Mouse (Mus musculus) v-Abl transformed pro-B cells (cell line): ENCODE results near the gene Ssmem1.

Experiments used
- in situ Hi-C, 2 experiments: fragments of 400-800 bp; cut with MboI; formaldehyde crosslinking; loops; one replicate each; pipeline ENCODE4 v1.15.1; 2025; ENCODE audit not compliant: unreplicated experiment in 2 of 2

Gene Ssmem1

DNA sequence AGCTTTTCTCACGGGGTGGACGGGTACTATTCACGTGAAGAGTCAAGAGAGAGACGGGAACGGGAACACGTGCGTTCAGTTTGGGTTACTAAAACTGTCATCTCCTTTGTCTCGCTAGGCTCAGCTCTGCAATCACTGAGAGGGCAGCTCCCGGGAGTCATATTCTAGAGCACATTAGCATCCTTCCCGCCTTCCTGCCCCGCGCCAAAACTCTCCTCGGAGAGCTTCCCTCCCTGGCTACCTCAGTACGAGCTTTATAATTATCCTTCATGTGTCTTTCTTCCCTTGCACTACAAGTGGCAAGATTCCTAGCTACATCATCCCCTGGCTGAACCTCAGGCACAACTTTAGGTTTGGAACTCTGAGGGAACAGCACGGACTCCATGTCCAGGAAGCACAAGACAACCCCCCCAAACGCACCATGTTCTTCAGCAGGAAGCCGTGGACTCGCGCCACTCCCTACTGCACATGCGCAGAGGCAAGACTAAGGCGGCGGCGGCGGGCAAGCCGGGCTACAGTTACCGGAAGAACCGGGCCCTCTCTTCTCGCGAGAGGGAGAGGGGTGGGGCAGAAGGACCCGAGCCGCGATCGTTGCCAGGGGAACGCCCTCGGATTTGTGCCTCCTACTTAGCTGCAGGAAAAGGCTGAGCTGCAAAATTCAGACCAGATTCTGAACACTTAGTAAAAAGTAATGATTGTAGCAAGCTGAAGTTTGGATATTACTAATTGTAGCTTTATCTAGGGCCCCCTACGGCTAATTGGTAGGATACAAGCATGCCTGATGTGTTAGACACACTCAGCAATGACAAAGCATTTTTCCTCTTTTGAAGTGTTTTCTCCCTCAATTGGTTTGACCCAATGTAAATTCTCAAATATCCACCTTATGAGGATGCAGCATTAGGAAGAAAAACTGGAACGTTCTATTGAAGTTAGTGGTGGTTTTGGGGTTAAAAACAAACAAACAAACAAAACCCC lies at the start of gene Ssmem1, which contains the start of gene Tmem209:
Gene Ssmem1 (plus strand): TSS at position 585 of the 975 bp plus-strand sequence.
Gene Tmem209 (minus strand): TSS at position 519 of the 975 bp plus-strand sequence.
- in situ Hi-C loops: no loop called here

DNA sequence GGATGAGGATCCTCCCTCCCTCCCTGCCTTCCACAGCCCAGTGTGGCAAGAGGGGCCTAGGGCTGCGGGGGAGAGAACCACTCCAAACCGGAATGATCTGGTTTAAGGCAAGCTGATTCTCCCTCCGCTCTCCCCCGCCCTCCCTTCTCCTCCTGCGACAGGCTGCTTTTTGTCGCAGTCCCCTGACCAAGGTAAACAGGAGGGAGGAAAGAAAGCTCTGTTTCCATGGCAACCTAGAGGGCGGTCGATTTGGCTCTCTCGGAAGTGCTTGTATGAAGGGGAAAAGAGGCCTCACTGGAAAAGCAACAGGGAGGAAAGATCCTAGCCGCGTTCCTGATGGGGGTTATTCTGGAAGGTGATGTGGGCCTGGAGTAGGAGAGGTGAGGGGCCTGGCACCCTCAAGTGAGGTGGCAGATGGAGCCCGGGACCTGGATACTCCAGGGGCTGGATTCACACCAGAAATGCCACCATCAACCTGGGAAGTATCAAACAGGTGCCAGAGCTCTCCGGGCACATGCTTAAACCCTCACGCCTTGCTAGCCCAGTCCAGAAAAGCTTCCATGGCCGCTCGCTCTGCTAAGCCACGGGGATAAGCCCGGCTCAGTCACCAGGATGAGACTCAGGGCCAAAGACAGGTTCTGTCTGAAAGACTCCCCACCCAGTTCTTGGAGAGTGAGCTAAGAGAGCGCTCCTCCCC lies 48.8 kb upstream of the Ssmem1 start:
- in situ Hi-C loops: no loop called here

DNA sequence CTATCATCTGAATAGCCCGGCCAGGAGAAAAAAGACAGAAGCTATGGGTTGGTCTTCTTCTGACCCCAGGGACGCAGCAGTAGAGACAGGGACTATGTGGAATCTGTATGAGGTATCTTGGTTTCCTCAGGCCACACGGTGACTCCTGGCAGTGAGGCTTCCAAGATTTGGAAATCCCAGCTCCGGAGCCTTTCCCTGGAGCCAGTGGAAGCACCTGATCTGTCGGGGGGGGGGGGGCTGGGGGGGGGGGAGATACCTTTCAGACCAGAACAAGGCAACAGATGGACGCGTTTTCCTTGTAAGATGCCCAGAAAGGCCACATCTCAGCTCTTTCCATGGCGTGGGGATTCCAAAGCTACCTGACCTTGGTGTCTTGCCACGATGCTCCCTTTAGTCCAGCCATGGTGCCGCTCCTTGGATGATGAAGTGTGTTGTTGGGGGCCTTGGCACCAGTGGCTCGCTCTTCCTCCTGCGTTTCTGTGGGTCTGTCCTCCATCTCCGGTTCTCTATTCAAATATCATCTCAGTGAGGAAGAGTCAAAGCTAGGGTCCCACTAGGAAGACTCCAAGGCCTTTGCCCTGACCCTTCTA lies 47.8 kb upstream of the Ssmem1 start:
- in situ Hi-C loops: no loop called here

DNA sequence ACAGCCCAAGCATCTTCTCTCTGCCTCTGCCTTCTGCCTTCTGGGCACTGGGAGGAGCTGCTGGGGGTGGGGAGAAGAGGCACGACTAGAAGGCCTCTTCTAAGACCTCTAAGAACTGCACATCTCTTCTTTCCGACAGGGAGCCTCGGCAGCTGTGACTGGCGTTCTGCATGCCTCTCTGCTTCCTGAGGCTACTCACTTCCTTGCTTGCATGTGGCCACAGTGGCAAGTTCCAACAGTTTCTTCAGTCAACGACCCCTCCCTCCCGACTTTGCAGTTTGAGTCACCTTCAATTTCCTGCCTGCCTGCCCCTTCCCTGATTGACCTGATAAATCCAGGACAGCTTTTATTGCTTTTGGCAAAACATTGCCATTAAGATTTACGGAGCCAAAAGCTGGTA lies 46.8 kb upstream of the Ssmem1 start:
- in situ Hi-C loops: no loop called here

DNA sequence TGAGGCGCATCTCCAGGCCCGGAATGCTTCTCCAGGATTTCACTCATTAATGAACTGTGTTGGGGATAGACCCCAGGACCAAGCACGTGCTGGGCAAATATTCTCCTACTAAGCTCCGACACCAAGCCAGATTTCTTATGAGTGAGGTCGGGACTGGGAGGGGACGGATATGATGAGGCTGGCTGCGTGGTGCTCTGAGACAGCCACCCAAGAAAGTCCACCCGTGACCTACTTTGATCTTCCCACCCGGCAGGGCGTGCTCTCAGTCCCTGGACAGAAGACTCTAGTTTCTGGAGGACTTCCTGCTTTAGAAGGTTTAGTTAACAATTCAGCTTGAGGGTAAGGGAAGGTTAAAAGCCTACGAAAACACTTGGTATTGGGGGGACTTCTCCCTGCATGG lies 44.1 kb upstream of the Ssmem1 start:
- in situ Hi-C loops: no loop called here

DNA sequence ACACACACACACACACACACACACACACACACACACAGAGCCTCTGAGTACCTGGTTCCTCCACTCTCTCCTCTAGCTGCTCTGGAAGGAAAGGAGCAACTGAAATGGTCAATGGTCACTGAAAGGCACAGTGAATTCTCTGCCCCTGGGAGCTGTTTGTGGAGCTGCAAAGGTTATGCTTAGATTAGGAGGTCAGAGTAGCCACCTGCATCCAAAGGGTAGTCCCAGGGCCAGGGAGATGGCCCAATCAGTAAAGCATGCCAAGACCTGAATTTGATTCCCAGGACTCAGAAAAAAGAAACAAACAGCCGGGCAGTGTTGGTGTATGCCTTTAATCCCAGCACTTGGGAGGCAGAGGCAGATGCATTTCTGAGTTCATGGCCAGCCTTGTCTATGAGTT lies 41.6 kb upstream of the Ssmem1 start:
- in situ Hi-C loops: no loop called here

DNA sequence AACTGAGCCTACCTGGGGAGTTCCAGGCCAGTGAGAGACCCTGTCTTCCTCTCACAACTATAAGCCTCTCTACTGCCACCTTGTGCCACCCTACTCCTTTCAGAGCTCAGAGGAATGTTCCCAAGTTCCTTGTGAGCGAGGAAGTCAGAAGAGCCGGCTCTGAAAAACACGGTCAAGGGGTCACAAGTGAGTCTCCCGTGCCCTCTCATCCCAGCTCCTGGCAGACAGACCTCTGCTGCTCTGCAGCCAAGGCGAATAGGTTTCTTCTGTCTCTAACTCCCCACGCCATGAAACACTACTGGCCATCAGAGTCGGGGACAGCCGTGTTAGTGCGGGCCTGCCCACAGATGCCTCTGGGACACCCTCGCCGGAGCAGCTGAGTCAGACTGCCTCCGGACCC lies 41.0 kb upstream of the Ssmem1 start:
- in situ Hi-C loops: no loop called here

DNA sequence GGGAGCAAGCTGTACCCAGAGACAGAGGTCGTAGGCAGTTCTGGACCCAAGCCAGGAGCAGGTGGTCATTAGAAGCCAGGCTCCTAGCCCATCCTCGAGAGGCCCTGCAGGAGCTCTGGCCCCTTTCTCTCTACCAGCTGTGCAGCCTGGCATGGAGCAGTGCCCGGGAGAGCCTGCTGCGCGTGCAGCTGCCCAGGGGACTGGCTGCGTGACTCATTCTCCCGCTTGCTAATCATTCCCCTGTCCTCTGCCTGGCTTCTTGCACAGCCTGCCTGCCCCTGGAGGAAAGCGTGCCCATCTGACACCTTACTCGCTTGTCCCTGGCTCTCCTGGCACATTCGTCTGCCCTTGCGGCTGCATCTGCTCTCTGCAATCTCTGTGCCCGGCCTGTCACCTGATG lies 40.3 kb upstream of the Ssmem1 start:
- in situ Hi-C loops: no loop called here

DNA sequence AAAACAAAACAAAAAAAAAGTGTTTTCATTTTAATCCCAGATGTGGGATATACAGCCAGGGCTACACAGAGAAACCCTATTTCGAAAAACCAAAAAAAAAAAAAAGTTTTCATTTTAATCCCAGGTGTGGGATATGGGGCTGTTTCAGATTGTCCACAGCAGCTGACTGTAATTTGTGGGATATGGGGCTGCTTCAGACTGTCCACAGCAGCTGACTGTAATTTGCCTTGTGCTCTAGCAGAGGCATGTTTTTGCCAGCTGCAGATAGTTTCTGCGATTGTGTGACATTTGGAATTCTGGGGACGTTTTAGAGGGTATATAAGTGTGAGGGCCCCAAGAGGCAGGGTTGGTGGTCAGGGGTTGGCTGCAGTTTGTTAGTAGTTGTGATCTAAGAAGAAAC lies 37.9 kb upstream of the Ssmem1 start:
- in situ Hi-C loops: no loop called here

DNA sequence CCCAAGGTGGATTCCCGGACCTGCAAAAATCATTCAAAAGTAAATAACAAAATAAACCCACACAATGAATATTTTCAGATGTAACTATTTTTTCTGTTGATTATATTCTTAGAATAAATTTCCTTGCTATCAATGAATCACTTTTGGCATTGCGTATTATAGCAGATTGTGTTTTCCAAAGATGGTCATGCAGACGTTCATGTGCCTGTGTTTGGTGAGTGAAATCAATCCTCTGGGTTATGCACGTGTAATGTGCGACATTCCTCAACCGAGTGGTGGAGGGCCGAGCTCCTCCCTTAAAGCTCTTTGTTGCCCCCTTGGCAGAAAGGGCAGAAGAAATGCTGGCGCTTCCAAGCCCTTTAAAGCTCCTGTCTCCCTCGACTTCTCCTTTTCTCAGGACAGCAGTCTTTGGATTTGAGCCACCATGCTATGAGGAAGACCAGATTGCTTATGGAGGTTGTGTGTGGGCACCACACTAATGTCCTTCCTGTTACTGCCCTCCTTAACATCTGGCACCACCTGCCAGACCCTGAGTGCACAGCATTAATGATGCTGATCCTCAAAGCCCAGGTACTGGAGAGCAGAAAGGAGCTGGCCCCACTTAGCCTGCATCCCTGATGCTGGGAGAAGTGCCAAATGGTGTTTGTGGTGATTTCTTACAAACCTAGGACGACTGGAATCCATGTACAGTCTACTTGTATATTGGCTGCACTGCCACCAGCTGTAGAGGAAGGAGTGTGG lies 33.5 kb upstream of the Ssmem1 start:
- in situ Hi-C loops: no loop called here

DNA sequence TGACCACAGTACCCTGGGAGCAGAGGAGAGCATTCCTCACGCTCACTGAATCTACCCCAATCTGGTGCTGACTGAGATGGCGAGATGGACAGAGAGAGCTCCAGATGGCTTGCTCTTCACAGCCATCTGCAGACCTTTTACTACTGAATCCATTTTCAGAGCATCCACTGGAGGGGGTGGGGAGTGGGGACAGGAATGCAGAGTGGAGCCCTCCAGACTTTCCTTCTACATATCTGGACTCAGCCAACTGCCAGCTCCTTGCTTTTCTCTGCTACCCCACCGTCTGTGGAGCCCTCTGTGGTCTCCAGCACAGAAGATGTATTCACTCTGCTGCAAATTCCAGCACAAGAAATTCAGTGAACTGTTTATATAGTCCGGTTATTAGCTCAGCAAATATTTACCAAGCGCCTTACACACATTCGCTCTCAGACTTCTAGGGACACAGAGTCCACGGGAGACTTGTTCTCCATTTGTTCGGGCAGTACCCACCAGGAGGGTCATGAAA lies 32.4 kb upstream of the Ssmem1 start:
- in situ Hi-C loops: no loop called here

DNA sequence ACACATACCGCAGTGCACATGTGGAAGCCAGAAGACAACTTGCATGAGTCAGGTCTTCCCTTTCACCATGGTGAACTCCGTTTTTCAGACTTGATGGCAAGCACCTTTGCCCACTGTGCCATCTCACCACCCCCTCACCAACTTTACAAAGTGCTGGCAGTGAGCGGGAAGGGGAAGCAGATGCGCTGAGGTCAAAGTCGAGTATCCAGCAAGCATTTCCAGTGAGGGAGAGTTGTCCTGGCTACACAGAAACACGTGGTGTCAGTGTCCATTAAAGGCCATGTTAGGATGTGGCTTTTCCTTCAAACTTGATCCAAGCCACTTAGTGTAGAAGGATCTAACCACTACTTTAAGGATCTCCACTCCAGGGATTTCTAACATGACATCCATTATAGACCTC lies 31.9 kb upstream of the Ssmem1 start:
- in situ Hi-C loops: no loop called here

DNA sequence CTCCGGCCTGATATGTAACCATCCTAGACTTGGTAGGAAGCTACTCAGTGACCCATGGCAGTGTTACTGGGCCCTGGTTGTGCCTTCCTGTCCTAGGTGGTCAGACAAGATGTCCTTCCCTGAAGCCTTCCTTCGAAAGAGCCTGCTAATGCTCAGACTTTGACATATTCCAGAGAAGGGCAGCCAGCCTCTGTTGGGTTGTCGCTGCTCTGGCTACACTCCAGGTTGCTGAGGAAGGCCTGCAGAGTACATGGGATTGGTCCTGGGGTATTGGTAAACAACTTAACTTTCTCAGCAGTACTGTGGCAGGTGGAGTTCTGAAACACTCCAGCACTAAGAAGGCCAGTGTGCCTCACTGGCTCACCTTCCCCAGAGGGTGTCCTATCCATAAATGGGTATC lies 30.2 kb upstream of the Ssmem1 start:
- in situ Hi-C loops: no loop called here

DNA sequence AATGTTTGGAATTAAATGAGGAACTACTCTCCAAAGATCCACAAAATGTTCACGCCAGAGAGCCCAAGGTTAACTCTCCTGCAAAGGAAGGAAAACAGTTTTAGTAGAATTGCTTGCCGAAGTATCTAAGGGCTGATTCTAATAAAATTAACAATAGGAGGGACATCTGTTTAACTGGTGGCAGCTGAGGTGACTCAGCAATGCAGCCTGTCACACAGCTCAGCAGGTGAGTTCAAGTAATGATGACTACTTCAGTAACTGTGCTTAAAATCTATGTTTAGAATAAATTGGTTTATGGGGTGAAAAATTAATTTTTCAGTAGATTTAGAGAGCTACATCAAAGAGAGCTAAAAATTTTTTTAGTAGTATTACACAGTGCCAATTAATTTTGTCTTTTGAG lies 26.7 kb upstream of the Ssmem1 start:
- in situ Hi-C loops: no loop called here

DNA sequence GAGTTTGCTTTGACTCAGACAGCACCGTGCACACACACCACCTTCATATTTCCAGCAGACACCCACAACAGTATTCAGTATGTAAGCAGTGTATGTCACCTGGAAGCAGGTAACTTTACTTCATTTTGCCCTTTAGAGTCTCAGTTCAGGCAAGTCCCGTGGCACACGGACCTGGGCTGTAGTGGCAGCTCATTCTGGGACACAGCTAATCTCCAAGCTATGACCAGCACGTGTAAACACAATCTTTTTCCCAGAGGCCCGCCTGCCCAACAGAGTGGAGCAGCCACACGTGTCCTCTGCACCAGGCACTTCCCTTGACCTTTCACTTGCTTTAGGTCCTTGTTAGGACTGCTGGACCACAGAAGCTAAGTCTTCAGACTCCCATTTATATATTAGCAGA lies 23.1 kb upstream of the Ssmem1 start:
- in situ Hi-C loops: no loop called here

DNA sequence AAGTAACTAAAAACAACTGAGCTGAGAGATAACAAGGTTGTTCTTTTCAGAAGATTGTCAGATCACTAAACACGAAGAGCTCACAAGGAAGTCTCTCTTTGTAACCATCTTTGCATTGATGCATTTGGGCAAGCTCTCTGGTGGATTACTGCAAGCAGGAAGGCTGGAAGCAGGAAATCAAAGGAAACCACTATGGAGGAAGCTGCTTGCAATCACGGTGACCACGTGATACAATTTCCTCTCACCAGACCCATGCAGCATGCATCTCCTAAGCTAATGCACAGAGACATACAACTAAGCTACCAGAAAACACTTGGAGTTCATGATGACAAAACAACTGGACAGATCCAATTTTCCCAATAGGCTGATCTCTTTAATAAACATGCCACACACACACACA lies 10.6 kb upstream of the Ssmem1 start:
- in situ Hi-C loops: no loop called here

DNA sequence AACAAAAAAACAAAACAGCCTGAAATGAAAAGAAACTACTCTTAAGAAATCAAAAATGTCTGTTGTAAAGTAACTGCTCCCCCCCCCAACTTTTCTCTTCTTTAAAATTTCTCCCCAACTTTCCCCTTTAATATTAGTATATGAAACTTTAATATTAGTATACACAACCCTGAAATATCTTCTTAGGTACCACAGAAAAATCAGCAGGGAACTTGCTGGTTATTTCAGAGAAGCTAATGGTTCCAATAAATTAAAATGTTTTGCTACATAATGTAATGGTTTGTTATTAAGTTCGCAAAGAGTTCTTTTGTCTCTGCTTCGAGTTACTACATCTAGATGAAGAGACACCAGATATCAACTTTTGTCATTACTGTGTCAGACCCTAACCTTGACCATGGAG lies 825 bp upstream of the Ssmem1 start:
- in situ Hi-C loops: no loop called here

DNA sequence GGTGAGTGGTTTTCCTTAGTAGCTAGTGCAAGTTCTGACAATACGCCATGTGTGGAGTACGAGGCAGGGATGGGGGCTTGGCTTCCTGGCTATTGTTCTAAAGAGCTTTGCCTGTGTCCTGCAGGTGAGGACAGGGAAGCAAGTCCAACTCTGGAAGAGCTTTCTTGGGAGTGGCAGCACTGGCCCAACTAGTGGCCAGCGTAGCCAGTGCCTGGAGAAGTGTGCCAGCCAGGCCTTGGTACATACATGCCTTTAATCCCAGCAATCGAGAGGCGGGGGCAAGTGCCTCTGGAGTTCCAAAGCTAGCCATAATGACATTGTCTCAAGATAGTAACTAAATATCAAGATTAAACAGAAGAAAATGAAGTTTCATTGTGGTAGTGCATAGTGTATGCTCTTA lies 642 bp downstream of the Ssmem1 start:
- in situ Hi-C loops: no loop called here

DNA sequence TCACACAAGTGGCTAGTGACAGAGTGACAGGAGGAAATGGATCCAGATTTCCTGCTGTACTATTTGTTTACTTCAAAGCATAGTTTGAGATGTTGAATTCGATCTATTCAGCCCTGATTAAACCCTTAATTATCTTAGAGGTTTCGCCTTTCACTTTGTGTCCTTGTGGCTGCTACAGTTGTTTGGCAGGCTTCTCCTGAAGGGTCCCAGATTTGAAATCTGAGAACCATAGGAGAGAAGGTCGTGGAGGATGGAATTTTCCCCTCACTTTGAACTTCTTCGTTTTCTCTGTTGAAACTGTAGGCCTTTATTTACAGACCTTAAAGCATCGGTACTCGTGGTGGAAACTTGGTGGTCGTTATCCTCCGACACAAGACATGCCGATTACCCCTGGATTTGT lies 4.6 kb downstream of the Ssmem1 start:
- in situ Hi-C loops: no loop called here

DNA sequence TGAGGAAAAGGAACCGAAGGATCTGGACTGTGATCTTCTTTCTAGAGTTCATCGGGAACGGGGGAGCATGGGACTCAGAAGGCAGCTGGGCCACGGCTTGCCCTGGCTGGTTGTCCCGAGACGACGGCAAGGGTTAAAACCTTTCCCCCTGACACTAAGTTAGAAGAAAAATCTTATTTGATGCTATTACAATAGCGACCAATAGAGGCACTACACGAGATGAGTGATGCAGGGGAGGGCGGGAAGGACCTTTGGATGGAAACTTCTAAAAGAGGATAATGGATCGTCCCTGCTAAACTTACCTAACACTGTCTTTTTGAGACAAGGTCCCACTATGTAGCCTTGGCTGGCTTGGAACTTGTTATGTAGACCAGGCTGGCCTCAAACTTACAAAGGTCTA lies 10.8 kb downstream of the Ssmem1 start:
- in situ Hi-C loops: no loop called here
